Mouse (Mus musculus): ENCODE measurements at regions not wholly inside any gene's neighbourhood (a gene's known extent, or its start where the extent isn't known, plus 50 kb on each side); places are given as distances from the start of the nearest gene placed in this dataset.
"Not testable (repeated sequence)": the region's sequence is repeated elsewhere in the genome, so short reads cannot be mapped to it uniquely, and the experiment has no call there.

GRCm38 (mm10) chr2:10658317-10658716 lies 288.0 kb downstream of the Sfmbt2 start:
- TF ChIP-seq CTCF (IDR thresholded peaks at IDR 0.05; ENCODE audit: borderline replicate concordance, extremely low read depth, insufficient read depth, insufficient read length) (no peak), POLR2A (IDR thresholded peaks at IDR 0.05; ENCODE audit: borderline replicate concordance, extremely low read depth, insufficient read depth, insufficient read length, poor library complexity, severe bottlenecking) (no peak)
- DNase-seq (ENCODE audit: low read depth) = no peak

GRCm38 (mm10) chr2:10667915-10668314 lies 297.6 kb downstream of the Sfmbt2 start:
- DNase-seq (ENCODE audit: low read depth) = not testable (repeated sequence)

GRCm38 (mm10) chr2:10670423-10671298 lies 300.4 kb downstream of the Sfmbt2 start:
- TF ChIP-seq CTCF (IDR thresholded peaks at IDR 0.05; ENCODE audit: borderline replicate concordance, extremely low read depth, insufficient read depth, insufficient read length) = no peak
- TF ChIP-seq POLR2A (IDR thresholded peaks at IDR 0.05; ENCODE audit: borderline replicate concordance, extremely low read depth, insufficient read depth, insufficient read length, poor library complexity, severe bottlenecking) = no peak
- DNase-seq (ENCODE audit: low read depth) = peak; percentile 21

- no peak for TF ChIP-seq POLR2A (IDR thresholded peaks at IDR 0.05; ENCODE audit: borderline replicate concordance, extremely low read depth, insufficient read depth, insufficient read length, poor library complexity, severe bottlenecking)
- no peak for TF ChIP-seq CTCF (IDR thresholded peaks at IDR 0.05; ENCODE audit: borderline replicate concordance, extremely low read depth, insufficient read depth, insufficient read length)
- DNase-seq (ENCODE audit: low read depth) = peak; percentile 51
These were observed 301.0 kb downstream of the Sfmbt2 start for GRCm38 (mm10) chr2:10671299-10671632.

GRCm38 (mm10) chr2:10672196-10672595 lies 301.9 kb downstream of the Sfmbt2 start:
- no peak for TF ChIP-seq POLR2A (IDR thresholded peaks at IDR 0.05; ENCODE audit: borderline replicate concordance, extremely low read depth, insufficient read depth, insufficient read length, poor library complexity, severe bottlenecking)
- TF ChIP-seq CTCF (IDR thresholded peaks at IDR 0.05; ENCODE audit: borderline replicate concordance, extremely low read depth, insufficient read depth, insufficient read length) = no peak
- DNase-seq (ENCODE audit: low read depth) = no peak

GRCm38 (mm10) chr2:10674738-10675349 lies 304.5 kb downstream of the Sfmbt2 start:
- peak; percentile 11 for DNase-seq (ENCODE audit: low read depth)
- TF ChIP-seq CTCF (IDR thresholded peaks at IDR 0.05; ENCODE audit: borderline replicate concordance, extremely low read depth, insufficient read depth, insufficient read length) = no peak
- TF ChIP-seq POLR2A (IDR thresholded peaks at IDR 0.05; ENCODE audit: borderline replicate concordance, extremely low read depth, insufficient read depth, insufficient read length, poor library complexity, severe bottlenecking) = no peak

- DNase-seq (ENCODE audit: low read depth) = peak; percentile 3
- no peak for TF ChIP-seq POLR2A (IDR thresholded peaks at IDR 0.05; ENCODE audit: borderline replicate concordance, extremely low read depth, insufficient read depth, insufficient read length, poor library complexity, severe bottlenecking)
- 0 out of 2 replicates have a peak, but pooled peaks have one; percentile 15 for TF ChIP-seq CTCF (IDR thresholded peaks at IDR 0.05; ENCODE audit: borderline replicate concordance, extremely low read depth, insufficient read depth, insufficient read length)
These were observed 331.1 kb downstream of the Sfmbt2 start for GRCm38 (mm10) chr2:10701459-10701858.

- TF ChIP-seq CTCF (IDR thresholded peaks at IDR 0.05; ENCODE audit: borderline replicate concordance, extremely low read depth, insufficient read depth, insufficient read length) (no peak), POLR2A (IDR thresholded peaks at IDR 0.05; ENCODE audit: borderline replicate concordance, extremely low read depth, insufficient read depth, insufficient read length, poor library complexity, severe bottlenecking) (no peak)
- no peak for DNase-seq (ENCODE audit: low read depth)
These were observed 348.1 kb downstream of the Sfmbt2 start for GRCm38 (mm10) chr2:10718366-10718765.

- DNase-seq (ENCODE audit: low read depth) = not testable (repeated sequence)
These were observed 364.0 kb downstream of the Sfmbt2 start for GRCm38 (mm10) chr2:10734337-10734736.

GRCm38 (mm10) chr2:10736696-10737457 lies 366.6 kb downstream of the Sfmbt2 start:
- TF ChIP-seq POLR2A (IDR thresholded peaks at IDR 0.05; ENCODE audit: borderline replicate concordance, extremely low read depth, insufficient read depth, insufficient read length, poor library complexity, severe bottlenecking) (no peak), CTCF (IDR thresholded peaks at IDR 0.05; ENCODE audit: borderline replicate concordance, extremely low read depth, insufficient read depth, insufficient read length) (no peak)
- DNase-seq (ENCODE audit: low read depth) = peak; percentile 88

- peak; percentile 92 for DNase-seq (ENCODE audit: low read depth)
- TF ChIP-seq CTCF (IDR thresholded peaks at IDR 0.05; ENCODE audit: borderline replicate concordance, extremely low read depth, insufficient read depth, insufficient read length) = no peak
- TF ChIP-seq POLR2A (IDR thresholded peaks at IDR 0.05; ENCODE audit: borderline replicate concordance, extremely low read depth, insufficient read depth, insufficient read length, poor library complexity, severe bottlenecking) = no peak
These were observed 367.1 kb downstream of the Sfmbt2 start for GRCm38 (mm10) chr2:10737458-10737775.

- TF ChIP-seq POLR2A (IDR thresholded peaks at IDR 0.05; ENCODE audit: borderline replicate concordance, extremely low read depth, insufficient read depth, insufficient read length, poor library complexity, severe bottlenecking) = no peak
- TF ChIP-seq CTCF (IDR thresholded peaks at IDR 0.05; ENCODE audit: borderline replicate concordance, extremely low read depth, insufficient read depth, insufficient read length) = no peak
- no peak for DNase-seq (ENCODE audit: low read depth)
These were observed 374.8 kb downstream of the Sfmbt2 start for GRCm38 (mm10) chr2:10745127-10745526.

Data from brain, embryonic 14.5 days (tissue).